Mouse (Mus musculus) embryonic facial prominence, embryonic 12.5 days (tissue): ENCODE data around the gene Galp. TPM values are rescaled to one million over a fixed set of nuclear protein-coding genes. Genes with fewer than 3 reads are reported as not detected.

Experiments
- ATAC-seq: fragments of 200-750 bp; cut with Nextera tagmentation; 2 replicates; pipeline ENCODE4 v1.8.0; 2017; ENCODE audit not compliant: insufficient number of reproducible peaks, insufficient read depth, low FRiP score, low TSS enrichment
- H3K27ac ChIP-seq: fragments of 300-500 bp; sonication (generic); 2 replicates; pipeline ENCODE4 v1.5.1; 2016; ENCODE audit warnings: mild to moderate bottlenecking
- H3K27me3 ChIP-seq: fragments of 300-500 bp; sonication (generic); 2 replicates; pipeline ENCODE4 v1.6.1; 2016; ENCODE audit warnings: mild to moderate bottlenecking, moderate library complexity
- H3K36me3 ChIP-seq: fragments of 300-500 bp; sonication (generic); 2 replicates; pipeline ENCODE4 v1.6.1; 2016; ENCODE audit warnings: mild to moderate bottlenecking
- H3K4me1 ChIP-seq: fragments of 300-500 bp; sonication (generic); 2 replicates; pipeline ENCODE4 v1.6.1; 2016
- H3K4me2 ChIP-seq: fragments of 300-500 bp; sonication (generic); replicated peaks from 2 replicates; pipeline ENCODE4 v1.6.1; 2016; ENCODE audit warnings: mild to moderate bottlenecking, moderate library complexity
- H3K4me3 ChIP-seq: fragments of 300-500 bp; sonication (generic); 2 replicates; pipeline ENCODE4 v1.5.1; 2016; ENCODE audit warnings: mild to moderate bottlenecking
- H3K9ac ChIP-seq: fragments of 300-500 bp; sonication (generic); 2 replicates; pipeline ENCODE4 v1.6.1; 2016; ENCODE audit warnings: mild to moderate bottlenecking, moderate library complexity
- H3K9me3 ChIP-seq: fragments of 300-500 bp; sonication (generic); 2 replicates; pipeline ENCODE4 v1.6.1; 2016; ENCODE audit warnings: mild to moderate bottlenecking, moderate library complexity
- WGBS: fragments of 180-500 bp; shearing (Covaris S2); methylation state at CpG from one replicate; pipeline ENCODE4 v1.1.7; 2016; 5-methylcytosine and 5-hydroxymethylcytosine counted together
- polyA plus RNA-seq: library from polyadenylated mRNA; unstranded; fragments of >200 nt; fragmentation: Nextera tagmentation; extraction: Ambion mirVana; gene quantifications from 2 replicates; pipeline ENCODE4 v1.2.1, GENCODE M21; 2016

Gene Galp
- polyA plus RNA-seq, result not detected in 2 replicates

DNA sequence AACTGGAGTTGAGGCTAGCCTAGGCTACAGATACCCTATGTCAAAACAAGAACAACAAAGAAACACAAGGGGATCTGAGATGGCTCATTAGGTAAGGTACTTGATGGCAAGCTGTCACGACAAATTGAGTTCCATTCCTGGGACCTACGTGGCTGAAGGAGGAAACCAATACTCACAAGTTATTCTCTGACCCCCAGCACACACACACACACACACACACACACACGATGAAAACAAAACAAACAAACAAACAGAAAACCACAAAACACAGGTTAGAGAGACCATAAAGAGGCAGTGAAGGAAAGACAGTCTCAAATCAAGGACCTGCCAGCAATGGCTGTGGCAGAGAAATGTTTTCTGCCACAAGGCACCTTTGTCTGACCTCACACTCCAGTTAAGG lies at the start of gene Galp:
Gene Galp (plus strand): TSS at position 301 of the 400 bp plus-strand sequence.
- no peak within 1 kb of the TSS for H3K9ac ChIP-seq
- peaks cover 5% of the 10 kb centered on the region; the same call in 1 of the 2 replicates for H3K9me3 ChIP-seq
- no peak within 1 kb of the TSS for H3K4me3 ChIP-seq
- no peak for ATAC-seq
- no peaks in the 10 kb centered on the region for H3K4me1 ChIP-seq
- H3K4me2 ChIP-seq, result no peak within 1 kb of the TSS
- H3K27ac ChIP-seq, result no peak within 1 kb of the TSS
- WGBS, result 63% methylated on average over 3 of the region's 3 CpGs
- H3K36me3 ChIP-seq, result no peaks in the 10 kb centered on the region
- no peaks in the 10 kb centered on the region for H3K27me3 ChIP-seq

DNA sequence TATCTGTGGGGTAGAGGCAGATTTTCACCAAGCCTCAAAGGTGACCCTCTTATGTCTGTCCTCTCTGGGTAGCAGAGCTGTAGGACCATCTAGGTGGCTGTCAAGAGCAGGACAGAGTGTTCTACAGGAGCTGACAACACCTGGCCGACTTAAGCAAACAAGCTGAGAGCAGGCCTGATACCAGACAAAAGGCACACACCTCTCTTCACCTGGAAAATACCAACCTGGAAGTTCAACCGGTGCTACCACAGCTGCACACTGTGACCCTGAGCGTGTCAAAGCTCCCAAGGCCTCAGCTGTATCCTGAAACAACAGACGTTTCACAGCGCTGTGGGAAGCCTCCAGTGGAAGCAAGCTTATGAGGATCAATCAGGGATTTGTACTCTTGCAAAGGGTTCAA lies 49.2 kb upstream of the Galp start:
- Histone ChIP-seq H3K9ac (no peak overlapping the region), H3K4me3 (no peak overlapping the region), H3K27me3 (no peaks in the 10 kb centered on the region), H3K4me1 (no peaks in the 10 kb centered on the region), H3K4me2 (no peak overlapping the region), H3K36me3 (no peaks in the 10 kb centered on the region), H3K27ac (no peak overlapping the region), H3K9me3 (no peaks in the 10 kb centered on the region)
- no peak for ATAC-seq
- WGBS, result 75% methylated on average over 5 of the region's 5 CpGs

DNA sequence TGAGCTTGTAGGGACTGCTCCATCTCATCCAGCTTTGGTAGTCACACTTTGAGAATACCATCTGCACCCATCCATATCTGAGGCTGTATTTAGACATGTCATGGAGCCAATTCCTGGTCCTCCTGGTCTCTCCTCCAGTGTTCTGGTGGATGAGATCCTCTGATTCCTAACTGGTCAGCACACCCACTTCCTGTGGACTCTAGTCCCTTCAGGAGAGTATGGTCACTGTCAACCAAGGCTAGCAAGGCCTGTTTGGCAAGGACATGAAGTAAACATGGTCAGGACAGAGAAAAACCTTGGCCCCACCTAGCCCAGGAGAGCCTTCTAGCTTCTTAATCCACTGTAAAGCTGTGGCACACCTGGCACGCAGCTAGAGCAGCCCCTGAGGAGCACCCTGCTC lies 45.6 kb upstream of the Galp start:
- Histone ChIP-seq H3K9me3 (no peaks in the 10 kb centered on the region), H3K4me1 (peaks cover 10% of the 10 kb centered on the region; the same call in 1 of the 2 replicates), H3K4me2 (no peak overlapping the region), H3K36me3 (no peaks in the 10 kb centered on the region), H3K4me3 (no peak overlapping the region), H3K27ac (no peak overlapping the region), H3K9ac (no peak overlapping the region), H3K27me3 (no peaks in the 10 kb centered on the region)
- no peak for ATAC-seq
- WGBS, result 81% methylated on average over 1 of the region's 1 CpGs

DNA sequence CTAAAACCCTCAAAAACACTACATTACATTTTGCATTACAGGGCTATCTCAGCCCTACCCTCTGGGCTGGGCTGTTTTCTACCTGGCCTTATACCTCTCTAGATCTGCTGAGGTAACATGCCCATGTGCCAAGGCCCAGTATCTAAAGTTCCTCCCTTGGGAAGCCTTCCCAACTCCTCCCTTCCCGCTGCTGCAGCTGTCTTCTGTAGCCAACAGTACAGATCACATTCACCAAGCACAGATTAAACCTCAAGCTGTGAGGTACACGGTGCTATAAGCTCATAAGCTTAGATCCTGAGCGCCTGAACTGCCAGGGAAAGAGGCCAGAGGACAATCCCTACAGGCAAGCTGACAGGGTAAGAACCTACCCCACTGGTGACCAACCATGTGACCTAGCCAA lies 44.9 kb upstream of the Galp start:
- no peak for ATAC-seq
- Histone ChIP-seq H3K4me2 (no peak overlapping the region), H3K27ac (no peak overlapping the region), H3K9ac (no peak overlapping the region), H3K27me3 (no peaks in the 10 kb centered on the region), H3K36me3 (no peaks in the 10 kb centered on the region), H3K9me3 (no peaks in the 10 kb centered on the region), H3K4me1 (peaks cover 14% of the 10 kb centered on the region), H3K4me3 (no peak overlapping the region)
- WGBS, result 82% methylated on average over 3 of the region's 3 CpGs

DNA sequence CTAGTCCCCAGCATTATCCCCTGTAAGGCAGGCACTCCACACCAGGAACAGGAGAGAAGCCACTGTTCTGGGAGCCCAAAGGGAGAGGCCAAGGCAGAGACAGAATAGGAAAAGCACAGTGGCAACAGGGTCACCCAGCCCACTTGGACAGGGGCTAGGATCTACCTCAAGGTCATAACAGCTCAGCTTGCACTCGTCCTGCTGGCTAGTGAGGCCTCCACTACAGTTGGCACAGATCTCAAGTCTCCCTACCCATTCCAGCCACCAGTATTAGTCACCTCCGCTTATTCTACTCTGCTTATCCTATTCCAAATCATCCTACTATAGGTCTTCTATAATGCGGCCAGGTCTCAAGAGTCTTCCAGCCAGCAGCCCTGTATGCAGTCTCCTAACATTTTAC lies 43.8 kb upstream of the Galp start:
- H3K27ac ChIP-seq, result no peak overlapping the region
- H3K4me2 ChIP-seq, result no peak overlapping the region
- H3K9ac ChIP-seq, result no peak overlapping the region
- no peak overlapping the region for H3K4me3 ChIP-seq
- no peaks in the 10 kb centered on the region for H3K9me3 ChIP-seq
- H3K36me3 ChIP-seq, result no peaks in the 10 kb centered on the region
- ATAC-seq, result no peak
- WGBS, result 93% methylated on average over 3 of the region's 3 CpGs
- no peaks in the 10 kb centered on the region for H3K27me3 ChIP-seq
- H3K4me1 ChIP-seq, result peaks cover 14% of the 10 kb centered on the region

DNA sequence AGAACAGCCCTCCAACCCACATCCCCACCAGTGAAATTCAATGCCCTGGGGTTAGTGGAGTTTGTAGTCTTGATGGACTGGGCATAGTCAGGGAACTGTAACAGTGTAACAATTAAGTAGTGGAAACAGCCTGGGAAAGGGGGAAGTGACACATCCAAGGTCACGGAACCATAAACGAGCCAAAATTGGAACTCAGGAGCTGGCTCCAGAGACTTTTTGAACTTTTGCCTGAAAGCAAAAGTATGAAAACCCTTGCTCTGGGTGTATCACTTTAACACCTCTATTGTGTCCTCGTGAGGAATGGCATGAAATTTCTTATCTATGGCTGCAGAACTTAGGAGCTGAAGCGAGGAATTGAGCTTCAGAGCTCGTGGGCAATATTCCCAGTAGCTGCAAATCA lies 42.7 kb upstream of the Galp start:
- Histone ChIP-seq H3K9ac (peak overlapping the region; percentile 95; the same call in 1 of the 2 replicates), H3K9me3 (no peaks in the 10 kb centered on the region), H3K27me3 (no peaks in the 10 kb centered on the region), H3K27ac (no peak overlapping the region), H3K4me2 (peak overlapping the region; percentile 94), H3K36me3 (no peaks in the 10 kb centered on the region), H3K4me3 (peak overlapping the region; percentile 83), H3K4me1 (peaks cover 14% of the 10 kb centered on the region)
- ATAC-seq, result no peak
- 81% methylated on average over 5 of the region's 5 CpGs for WGBS

DNA sequence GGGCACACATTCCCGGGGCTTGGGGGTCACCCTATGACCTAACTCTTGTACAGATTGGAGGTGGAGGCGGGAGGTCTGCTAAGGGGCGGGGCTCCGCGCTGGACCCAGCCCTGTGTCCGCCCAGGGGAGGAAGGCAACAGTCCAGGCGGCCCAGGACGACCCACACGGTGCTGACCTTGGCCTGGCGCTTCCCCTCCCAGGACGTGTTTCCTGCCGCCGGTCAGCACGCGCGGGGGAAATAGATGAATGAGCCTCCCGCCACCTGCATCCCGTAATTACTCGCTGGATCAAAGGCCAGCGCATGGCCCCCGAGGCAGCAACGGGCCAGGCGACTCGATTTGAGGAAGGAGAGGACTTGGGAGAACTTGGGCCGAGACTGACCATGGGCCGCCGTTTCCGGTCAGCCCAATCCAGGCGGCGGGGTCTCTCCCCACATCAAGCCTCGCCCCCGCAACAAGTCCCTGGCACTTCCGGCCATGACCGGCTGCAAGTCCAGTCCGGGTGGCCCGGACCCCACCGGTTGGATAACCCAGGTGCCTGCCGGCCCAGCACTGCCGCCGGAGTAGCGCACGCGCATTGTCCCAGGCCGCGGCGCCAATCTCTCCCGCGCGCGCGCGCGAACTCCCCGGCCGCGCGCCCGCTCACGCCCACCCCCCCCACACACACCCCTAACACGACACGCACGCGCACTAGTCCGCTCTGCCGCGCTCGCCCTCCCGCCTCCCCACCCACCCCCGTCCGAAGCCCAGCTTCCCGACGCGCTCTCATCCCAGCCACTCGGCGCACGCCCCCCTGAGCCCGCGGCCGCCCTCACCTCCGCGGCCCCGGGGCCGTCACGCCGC lies 41.6 kb upstream of the Galp start:
- peak overlapping the region; percentile 83 for H3K4me3 ChIP-seq
- H3K9me3 ChIP-seq, result no peaks in the 10 kb centered on the region
- H3K36me3 ChIP-seq, result no peaks in the 10 kb centered on the region
- peak overlapping the region; percentile 91 for H3K27ac ChIP-seq
- H3K9ac ChIP-seq, result peak overlapping the region; percentile 95
- peak overlapping the region; percentile 94 for H3K4me2 ChIP-seq
- H3K4me1 ChIP-seq, result peaks cover 14% of the 10 kb centered on the region
- under 1% methylated on average over 78 of the region's 85 CpGs for WGBS
- H3K27me3 ChIP-seq, result no peaks in the 10 kb centered on the region
- ATAC-seq, result peak; percentile 58

DNA sequence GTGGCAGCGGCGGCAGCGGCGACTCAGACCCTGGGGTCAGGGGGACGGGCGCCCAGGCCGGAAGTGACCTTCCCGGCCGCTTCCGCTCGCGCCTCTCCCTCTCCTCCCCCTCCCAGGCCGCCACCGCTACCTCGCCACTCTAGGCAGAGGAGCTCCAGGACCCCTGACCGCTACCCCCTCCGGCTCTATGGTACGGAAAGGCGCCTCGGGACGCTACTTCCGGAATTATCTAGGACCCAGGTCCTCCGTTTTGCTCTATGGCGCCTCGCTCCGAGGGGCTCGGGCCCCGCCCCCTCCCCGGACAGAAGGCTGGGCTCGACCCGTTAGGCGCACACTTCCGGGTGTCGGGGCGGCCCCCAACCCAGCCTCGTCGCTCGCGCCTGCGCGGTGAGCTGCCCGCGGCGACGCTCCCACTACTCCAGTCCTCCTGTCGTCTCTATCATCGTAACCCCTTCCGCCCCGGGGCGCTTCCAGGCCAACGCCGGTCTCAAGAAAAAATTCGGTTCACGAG lies 40.9 kb upstream of the Galp start, which contains the start of gene Zfp787:
Gene Zfp787 (minus strand): TSS at position 97 of the 511 bp plus-strand sequence.
- H3K9ac ChIP-seq, result peak within 1 kb of the TSS; percentile 95
- peak within 1 kb of the TSS; percentile 94 for H3K4me2 ChIP-seq
- H3K4me3 ChIP-seq, result peak within 1 kb of the TSS; percentile 83
- no peaks in the 10 kb centered on the region for H3K27me3 ChIP-seq
- ATAC-seq, result peak; percentile 98
- peaks cover 14% of the 10 kb centered on the region for H3K4me1 ChIP-seq
- H3K9me3 ChIP-seq, result no peaks in the 10 kb centered on the region
- no peaks in the 10 kb centered on the region for H3K36me3 ChIP-seq
- peak within 1 kb of the TSS; percentile 91 for H3K27ac ChIP-seq
- WGBS, result under 1% methylated on average over 53 of the region's 54 CpGs

DNA sequence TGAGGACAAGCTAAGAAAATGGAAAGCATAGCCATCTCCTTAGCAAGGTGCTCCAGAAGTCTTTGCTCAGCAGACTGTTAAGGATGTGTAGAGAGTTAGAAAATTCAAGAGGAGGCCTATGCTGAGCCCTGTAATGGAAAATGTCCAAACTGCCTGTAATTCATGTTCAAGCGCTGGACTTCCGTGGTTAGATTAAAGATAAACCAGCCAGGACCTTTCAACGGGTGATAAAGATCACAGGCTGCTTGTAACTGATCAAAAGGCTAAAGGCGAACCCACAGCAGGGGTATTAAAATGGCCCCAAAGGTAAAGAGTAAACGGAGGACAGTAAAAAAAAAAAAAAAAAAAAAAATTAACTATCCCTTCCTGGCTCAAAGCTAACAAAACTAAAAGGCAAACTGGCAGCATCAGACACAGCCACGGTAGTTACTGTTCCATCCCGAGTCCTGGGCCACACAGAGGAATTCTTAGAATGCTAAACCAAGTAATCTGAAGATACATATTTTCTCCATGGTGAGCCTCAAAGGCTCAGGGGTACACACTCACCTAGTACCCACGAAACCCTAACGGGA lies 39.9 kb upstream of the Galp start:
- 65% methylated on average over 9 of the region's 9 CpGs for WGBS
- H3K27me3 ChIP-seq, result no peaks in the 10 kb centered on the region
- H3K4me1 ChIP-seq, result peaks cover 14% of the 10 kb centered on the region
- peak overlapping the region; percentile 95; the same call in 1 of the 2 replicates for H3K9ac ChIP-seq
- no peak for ATAC-seq
- H3K36me3 ChIP-seq, result no peaks in the 10 kb centered on the region
- no peak overlapping the region for H3K27ac ChIP-seq
- peak overlapping the region; percentile 48 for H3K4me2 ChIP-seq
- peak overlapping the region; percentile 83 for H3K4me3 ChIP-seq
- H3K9me3 ChIP-seq, result no peaks in the 10 kb centered on the region

DNA sequence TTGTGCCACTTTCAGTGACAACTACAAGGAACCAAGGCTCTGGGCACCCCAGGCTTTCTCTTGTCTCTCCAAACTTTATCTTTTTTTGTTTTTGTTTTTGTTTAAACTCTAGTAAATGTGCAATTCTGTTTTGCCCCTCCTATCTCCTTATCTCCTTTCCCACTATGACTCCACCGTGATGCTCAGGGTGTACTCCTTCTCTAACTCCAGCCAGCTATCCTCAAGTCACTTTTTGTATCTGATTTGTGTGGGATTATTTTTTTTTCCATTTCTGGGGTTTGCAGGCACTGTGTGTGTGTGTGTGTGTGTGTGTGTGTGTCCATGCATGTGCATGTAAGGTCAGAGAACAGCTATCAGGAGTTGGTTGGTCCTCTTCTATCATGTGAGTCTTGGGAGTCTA lies 39.4 kb upstream of the Galp start:
- Histone ChIP-seq H3K9ac (no peak overlapping the region), H3K4me2 (no peak overlapping the region), H3K27ac (no peak overlapping the region), H3K4me1 (peaks cover 14% of the 10 kb centered on the region), H3K27me3 (no peaks in the 10 kb centered on the region), H3K36me3 (no peaks in the 10 kb centered on the region), H3K9me3 (no peaks in the 10 kb centered on the region), H3K4me3 (no peak overlapping the region)
- no peak for ATAC-seq
- 69% methylated on average over 1 of the region's 1 CpGs for WGBS

DNA sequence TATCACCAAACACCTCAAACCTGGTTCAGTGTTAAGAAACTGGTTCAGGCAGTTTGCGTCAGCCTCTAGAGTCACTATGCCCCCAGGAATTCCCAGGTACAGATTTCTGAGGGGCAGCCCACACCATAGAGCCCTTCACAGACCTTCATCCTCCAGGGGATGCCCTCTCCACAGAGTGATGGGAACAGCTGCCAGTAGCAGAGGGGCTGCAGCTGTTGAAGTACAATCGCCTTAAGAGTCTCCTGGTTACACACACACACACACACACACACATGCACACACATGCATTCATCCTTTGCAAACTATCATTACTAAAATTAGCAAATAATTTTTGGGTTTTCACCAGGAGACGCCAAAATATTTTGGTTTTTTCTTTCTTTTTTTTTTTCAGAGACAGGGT lies 37.3 kb upstream of the Galp start:
- Histone ChIP-seq H3K27ac (no peak overlapping the region), H3K27me3 (no peaks in the 10 kb centered on the region), H3K9ac (no peak overlapping the region), H3K4me1 (peaks cover 7% of the 10 kb centered on the region), H3K4me2 (no peak overlapping the region), H3K9me3 (no peaks in the 10 kb centered on the region), H3K36me3 (no peaks in the 10 kb centered on the region), H3K4me3 (no peak overlapping the region)
- WGBS, result 73% methylated on average over 3 of the region's 3 CpGs
- ATAC-seq, result no peak

DNA sequence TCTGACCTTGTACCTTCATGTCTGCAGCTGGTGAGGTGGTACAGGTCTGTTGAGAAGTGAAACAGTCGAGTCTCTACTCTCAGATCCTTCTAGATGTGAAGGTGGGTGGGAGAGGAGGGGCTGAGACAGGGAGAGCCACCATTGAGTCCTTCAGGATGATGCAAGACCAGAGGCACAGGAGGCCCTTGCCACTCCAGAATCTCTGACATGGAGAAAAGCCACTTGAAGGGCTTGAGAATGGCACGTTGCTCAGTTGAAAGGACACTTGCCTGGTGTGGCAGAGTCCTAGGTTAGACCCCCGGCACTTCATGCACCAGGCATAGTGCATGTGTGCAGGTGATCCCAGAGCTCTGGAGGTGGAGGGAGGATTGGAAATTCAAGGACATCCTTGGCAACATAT lies 35.3 kb upstream of the Galp start:
- Histone ChIP-seq H3K27me3 (no peaks in the 10 kb centered on the region), H3K4me2 (no peak overlapping the region), H3K27ac (no peak overlapping the region), H3K9me3 (no peaks in the 10 kb centered on the region), H3K4me3 (no peak overlapping the region), H3K36me3 (no peaks in the 10 kb centered on the region), H3K9ac (no peak overlapping the region), H3K4me1 (peaks cover 3% of the 10 kb centered on the region)
- 58% methylated on average over 3 of the region's 3 CpGs for WGBS
- ATAC-seq, result no peak
